Mouse (Mus musculus): ENCODE results near the gene Rapgef5. TPM values are rescaled to one million over a fixed set of nuclear protein-coding genes. Genes with fewer than 3 reads are reported as not detected.

The Rapgef5 gene
- polyA plus RNA-seq, 1 experiment from 2014 or later: 15.2 TPM

GRCm38 (mm10) chr12:117681273-117681672, 165.0 kb downstream of the Rapgef5 start:
- H3K4me2 ChIP-seq (ENCODE audit: low read depth, low read length): no peak overlapping the region
- ATAC-seq (replicated peaks; ENCODE audit: extremely low read depth, insufficient read depth, low FRiP score): no peak
- no peaks in the 10 kb centered on the region for H3K9me3 ChIP-seq (replicated peaks; ENCODE audit: control insufficient read depth, low read length)
- no peak overlapping the region for H3K4me3 ChIP-seq (ENCODE audit: low read length)
- H3K36me3 ChIP-seq (ENCODE audit: control insufficient read depth, insufficient read depth): no peaks in the 10 kb centered on the region
- H3K27me3 ChIP-seq (ENCODE audit: control insufficient read depth, insufficient read depth, low read length): no peaks in the 10 kb centered on the region
- WGBS: 68% methylated on average over 4 of the region's 4 CpGs
- no peak overlapping the region for H3K9ac ChIP-seq (ENCODE audit: low read length)
- peaks cover 10% of the 10 kb centered on the region for H3K4me1 ChIP-seq (ENCODE audit: control insufficient read depth, insufficient read depth, low read length)
- no peak overlapping the region for H3K27ac ChIP-seq (ENCODE audit: low read length)

GRCm38 (mm10) chr12:117683377-117683776, 167.1 kb downstream of the Rapgef5 start:
- no peak overlapping the region for H3K4me2 ChIP-seq (ENCODE audit: low read depth, low read length)
- no peaks in the 10 kb centered on the region for H3K36me3 ChIP-seq (ENCODE audit: control insufficient read depth, insufficient read depth)
- no peaks in the 10 kb centered on the region for H3K27me3 ChIP-seq (ENCODE audit: control insufficient read depth, insufficient read depth, low read length)
- no peak overlapping the region for H3K9ac ChIP-seq (ENCODE audit: low read length)
- H3K9me3 ChIP-seq (replicated peaks; ENCODE audit: control insufficient read depth, low read length): no peaks in the 10 kb centered on the region
- peaks cover 9% of the 10 kb centered on the region for H3K4me1 ChIP-seq (ENCODE audit: control insufficient read depth, insufficient read depth, low read length)
- 67% methylated on average over 2 of the region's 2 CpGs for WGBS
- no peak overlapping the region for H3K4me3 ChIP-seq (ENCODE audit: low read length)
- no peak overlapping the region for H3K27ac ChIP-seq (ENCODE audit: low read length)
- no peak for ATAC-seq (replicated peaks; ENCODE audit: extremely low read depth, insufficient read depth, low FRiP score)

DNA sequence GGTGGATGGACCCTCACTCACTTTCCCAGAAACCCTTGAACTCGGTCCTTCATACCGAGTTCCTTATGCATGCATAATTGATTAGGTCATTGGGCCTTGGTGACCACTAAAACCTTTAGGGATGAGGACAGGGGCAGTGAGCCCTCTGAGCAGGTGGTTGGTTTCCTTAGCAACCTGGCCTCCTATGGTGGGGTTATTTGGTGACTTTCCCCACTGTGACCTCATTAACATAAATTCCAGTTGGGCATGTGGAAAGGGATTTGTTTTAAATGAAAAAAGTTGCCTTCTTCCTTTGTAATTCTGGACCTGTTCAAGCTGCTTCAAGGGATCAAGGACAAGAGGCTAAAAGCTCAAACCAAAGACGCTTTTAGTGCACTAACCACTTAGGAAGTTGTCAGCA, 167.7 kb downstream of the Rapgef5 start:
- WGBS: 63% methylated on average over 3 of the region's 3 CpGs

DNA sequence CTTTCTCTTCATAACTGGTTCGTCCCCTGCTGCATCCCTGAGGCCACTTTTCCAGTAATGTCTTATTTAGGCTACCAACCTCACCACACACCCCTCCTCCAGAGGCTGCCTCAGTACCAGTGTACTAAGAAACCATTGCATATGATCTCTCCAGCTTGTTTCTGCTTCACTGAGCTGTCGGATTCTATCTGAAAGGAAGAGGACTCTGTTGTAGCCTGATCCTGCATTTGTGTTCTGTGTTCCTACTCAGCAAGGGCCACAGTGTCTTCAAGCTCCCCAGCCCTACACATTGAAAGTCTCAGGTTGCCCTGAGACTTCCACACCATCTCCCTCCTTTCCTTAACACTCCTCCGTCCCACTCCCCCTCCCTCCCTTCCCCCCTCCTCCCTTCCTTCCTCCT, 168.5 kb downstream of the Rapgef5 start:
- peaks cover 15% of the 10 kb centered on the region for H3K4me1 ChIP-seq (ENCODE audit: control insufficient read depth, insufficient read depth, low read length)
- H3K9me3 ChIP-seq (replicated peaks; ENCODE audit: control insufficient read depth, low read length): no peaks in the 10 kb centered on the region
- H3K4me2 ChIP-seq (ENCODE audit: low read depth, low read length): no peak overlapping the region
- no peaks in the 10 kb centered on the region for H3K36me3 ChIP-seq (ENCODE audit: control insufficient read depth, insufficient read depth)
- 60% methylated on average over 3 of the region's 3 CpGs for WGBS
- H3K27me3 ChIP-seq (ENCODE audit: control insufficient read depth, insufficient read depth, low read length): no peaks in the 10 kb centered on the region
- H3K4me3 ChIP-seq (ENCODE audit: low read length): no peak overlapping the region
- no peak for ATAC-seq (replicated peaks; ENCODE audit: extremely low read depth, insufficient read depth, low FRiP score)
- no peak overlapping the region for H3K27ac ChIP-seq (ENCODE audit: low read length)
- no peak overlapping the region for H3K9ac ChIP-seq (ENCODE audit: low read length)

More for the DNA sequence above, 167.7 kb downstream of the Rapgef5 start:
- H3K9ac ChIP-seq (ENCODE audit: low read length): no peak overlapping the region
- H3K27ac ChIP-seq (ENCODE audit: low read length): no peak overlapping the region
- peaks cover 9% of the 10 kb centered on the region for H3K4me1 ChIP-seq (ENCODE audit: control insufficient read depth, insufficient read depth, low read length)
- H3K36me3 ChIP-seq (ENCODE audit: control insufficient read depth, insufficient read depth): no peaks in the 10 kb centered on the region
- H3K9me3 ChIP-seq (replicated peaks; ENCODE audit: control insufficient read depth, low read length): no peaks in the 10 kb centered on the region
- H3K4me3 ChIP-seq (ENCODE audit: low read length): no peak overlapping the region
- no peak overlapping the region for H3K4me2 ChIP-seq (ENCODE audit: low read depth, low read length)
- no peak for ATAC-seq (replicated peaks; ENCODE audit: extremely low read depth, insufficient read depth, low FRiP score)
- H3K27me3 ChIP-seq (ENCODE audit: control insufficient read depth, insufficient read depth, low read length): no peaks in the 10 kb centered on the region

DNA sequence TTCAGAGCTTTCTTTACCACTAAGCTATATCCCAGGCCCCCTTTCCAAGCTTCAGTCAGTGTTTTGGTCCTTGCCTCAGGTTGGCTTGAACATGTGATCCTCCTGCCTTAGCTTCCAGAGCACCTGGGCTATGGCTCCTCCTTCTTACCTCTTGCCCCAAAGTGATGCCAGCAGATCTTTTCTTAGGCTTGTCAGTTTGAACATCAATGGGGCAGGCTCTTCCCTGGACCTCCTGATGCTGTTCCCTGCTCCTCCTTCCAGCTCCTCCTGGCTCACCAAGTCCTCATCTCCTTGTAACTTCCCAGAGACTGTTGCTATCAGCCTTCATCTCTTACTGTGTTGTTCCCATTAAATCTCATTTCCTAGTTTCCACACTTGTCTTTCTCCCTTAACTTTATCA, 169.1 kb downstream of the Rapgef5 start:
- Histone ChIP-seq H3K9ac (ENCODE audit: low read length) (no peak overlapping the region), H3K36me3 (ENCODE audit: control insufficient read depth, insufficient read depth) (no peaks in the 10 kb centered on the region), H3K27ac (ENCODE audit: low read length) (no peak overlapping the region), H3K4me1 (ENCODE audit: control insufficient read depth, insufficient read depth, low read length) (peaks cover 13% of the 10 kb centered on the region), H3K9me3 (replicated peaks; ENCODE audit: control insufficient read depth, low read length) (no peaks in the 10 kb centered on the region), H3K27me3 (ENCODE audit: control insufficient read depth, insufficient read depth, low read length) (no peaks in the 10 kb centered on the region), H3K4me2 (ENCODE audit: low read depth, low read length) (no peak overlapping the region), H3K4me3 (ENCODE audit: low read length) (no peak overlapping the region)
- ATAC-seq (replicated peaks; ENCODE audit: extremely low read depth, insufficient read depth, low FRiP score): no peak

DNA sequence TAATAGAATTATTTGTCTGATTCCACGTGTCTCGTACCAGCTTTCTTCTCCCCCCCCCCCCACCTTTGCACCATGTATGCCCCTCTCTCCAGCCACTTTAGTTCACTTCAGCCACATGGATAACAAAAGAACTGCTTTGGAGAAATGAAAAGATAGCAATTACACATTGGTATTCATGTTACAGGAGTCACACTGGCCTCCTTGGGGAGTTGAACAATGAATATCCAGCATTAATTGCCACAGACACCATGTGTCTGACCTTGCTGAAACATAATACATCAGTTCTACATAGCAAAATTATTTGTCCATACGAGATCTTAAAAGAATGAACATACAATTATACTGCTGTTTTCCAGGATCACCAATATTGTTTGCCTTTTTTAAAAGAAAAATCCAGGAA, 170.5 kb downstream of the Rapgef5 start:
- no peak for ATAC-seq (replicated peaks; ENCODE audit: extremely low read depth, insufficient read depth, low FRiP score)
- 78% methylated on average over 3 of the region's 3 CpGs for WGBS
- H3K9ac ChIP-seq (ENCODE audit: low read length): no peak overlapping the region

GRCm38 (mm10) chr12:117688655-117689548, 172.6 kb downstream of the Rapgef5 start:
- WGBS: 12% methylated on average over 32 of the region's 32 CpGs
- Histone ChIP-seq H3K36me3 (ENCODE audit: control insufficient read depth, insufficient read depth) (no peaks in the 10 kb centered on the region), H3K9me3 (replicated peaks; ENCODE audit: control insufficient read depth, low read length) (no peaks in the 10 kb centered on the region), H3K27me3 (ENCODE audit: control insufficient read depth, insufficient read depth, low read length) (no peaks in the 10 kb centered on the region), H3K4me1 (ENCODE audit: control insufficient read depth, insufficient read depth, low read length) (peaks cover 5% of the 10 kb centered on the region), H3K27ac (ENCODE audit: low read length) (no peak overlapping the region), H3K4me2 (ENCODE audit: low read depth, low read length) (peak overlapping the region; percentile 72), H3K9ac (ENCODE audit: low read length) (peak overlapping the region; percentile 26), H3K4me3 (ENCODE audit: low read length) (peak overlapping the region; percentile 49)
- peak; percentile 41; the same call in 1 of the 2 replicates for ATAC-seq (replicated peaks; ENCODE audit: extremely low read depth, insufficient read depth, low FRiP score)

More for the DNA sequence above, 170.5 kb downstream of the Rapgef5 start:
- no peak overlapping the region for H3K27ac ChIP-seq (ENCODE audit: low read length)
- no peak overlapping the region for H3K4me2 ChIP-seq (ENCODE audit: low read depth, low read length)
- no peaks in the 10 kb centered on the region for H3K36me3 ChIP-seq (ENCODE audit: control insufficient read depth, insufficient read depth)
- no peak overlapping the region for H3K4me3 ChIP-seq (ENCODE audit: low read length)
- no peaks in the 10 kb centered on the region for H3K27me3 ChIP-seq (ENCODE audit: control insufficient read depth, insufficient read depth, low read length)
- H3K4me1 ChIP-seq (ENCODE audit: control insufficient read depth, insufficient read depth, low read length): peaks cover 5% of the 10 kb centered on the region
- H3K9me3 ChIP-seq (replicated peaks; ENCODE audit: control insufficient read depth, low read length): no peaks in the 10 kb centered on the region

- ATAC-seq (replicated peaks; ENCODE audit: extremely low read depth, insufficient read depth, low FRiP score): no peak
- no peaks in the 10 kb centered on the region for H3K36me3 ChIP-seq (ENCODE audit: control insufficient read depth, insufficient read depth)
- H3K9me3 ChIP-seq (replicated peaks; ENCODE audit: control insufficient read depth, low read length): no peaks in the 10 kb centered on the region
- 71% methylated on average over 5 of the region's 5 CpGs for WGBS
- H3K27ac ChIP-seq (ENCODE audit: low read length): no peak overlapping the region
- H3K27me3 ChIP-seq (ENCODE audit: control insufficient read depth, insufficient read depth, low read length): no peaks in the 10 kb centered on the region
- no peak overlapping the region for H3K4me2 ChIP-seq (ENCODE audit: low read depth, low read length)
- peaks cover 5% of the 10 kb centered on the region for H3K4me1 ChIP-seq (ENCODE audit: control insufficient read depth, insufficient read depth, low read length)
- no peak overlapping the region for H3K4me3 ChIP-seq (ENCODE audit: low read length)
- H3K9ac ChIP-seq (ENCODE audit: low read length): no peak overlapping the region
These were observed 175.1 kb downstream of the Rapgef5 start for GRCm38 (mm10) chr12:117691336-117691735.

GRCm38 (mm10) chr12:117692775-117693174, 176.5 kb downstream of the Rapgef5 start:
- no peaks in the 10 kb centered on the region for H3K36me3 ChIP-seq (ENCODE audit: control insufficient read depth, insufficient read depth)
- peaks cover 5% of the 10 kb centered on the region for H3K4me1 ChIP-seq (ENCODE audit: control insufficient read depth, insufficient read depth, low read length)
- no peak for ATAC-seq (replicated peaks; ENCODE audit: extremely low read depth, insufficient read depth, low FRiP score)
- no peak overlapping the region for H3K4me3 ChIP-seq (ENCODE audit: low read length)
- H3K27me3 ChIP-seq (ENCODE audit: control insufficient read depth, insufficient read depth, low read length): no peaks in the 10 kb centered on the region
- no peak overlapping the region for H3K9ac ChIP-seq (ENCODE audit: low read length)
- H3K9me3 ChIP-seq (replicated peaks; ENCODE audit: control insufficient read depth, low read length): no peaks in the 10 kb centered on the region
- 71% methylated on average over 1 of the region's 1 CpGs for WGBS
- H3K4me2 ChIP-seq (ENCODE audit: low read depth, low read length): no peak overlapping the region
- H3K27ac ChIP-seq (ENCODE audit: low read length): no peak overlapping the region
